Mouse (Mus musculus) erythroblast, embryonic 14.5 days (primary cell): ENCODE results near the gene Nkain2.

ENCODE experiments used
- GATA1 ChIP-seq: IDR thresholded peaks from 2 replicates; pipeline ENCODE4 v1.6.1; 2012; ENCODE audit warnings: low read length, inconsistent platforms, mixed read lengths
- TAL1 ChIP-seq: IDR thresholded peaks from 3 replicates; pipeline ENCODE4 v1.6.1; 2012; ENCODE audit warnings: low read length, inconsistent platforms, mixed read lengths

DNA sequence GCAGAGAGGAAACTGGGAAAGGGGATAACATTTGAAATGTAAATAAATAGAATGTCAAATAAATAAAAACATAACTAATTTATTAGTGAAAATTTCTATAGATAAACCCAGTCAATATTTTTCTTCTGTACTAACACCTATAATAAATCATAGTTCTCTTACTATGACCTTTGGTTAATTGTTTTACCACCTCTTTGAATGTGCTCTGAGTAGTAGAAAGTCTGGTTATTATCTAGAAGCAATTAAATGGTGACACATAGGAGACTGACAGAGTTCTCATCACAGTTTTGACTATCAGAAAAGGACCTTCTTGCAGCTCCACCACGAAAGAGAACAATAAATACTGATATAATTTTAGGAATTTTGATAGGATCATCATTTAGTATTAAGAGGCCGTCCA, 295.3 kb downstream of the Nkain2 start:
- TF ChIP-seq GATA1 = no peak
- TF ChIP-seq TAL1 = no peak
